Mouse (Mus musculus) small intestine, adult 10 weeks (tissue): ENCODE data around the gene Il33. TPM values are rescaled to one million over a fixed set of nuclear protein-coding genes. Genes with fewer than 3 reads are reported as not detected.

ENCODE experiments used
- polyA plus RNA-seq: library from polyadenylated mRNA; stranded (reverse); fragments of 350-450 nt; fragmentation: Illumina TruSeq; extraction: RNeasy Lipid Tissue Mini Kit (QIAGEN cat#74804); gene quantifications from one replicate; pipeline ENCODE4 v1.2.3, GENCODE M21; 2014; ENCODE audit warnings: low replicate concordance

Il33 gene
- polyA plus RNA-seq = 60.7 TPM

GRCm38 (mm10) chr19:29924638-29925258 is at the start of gene Il33:
Gene Il33 (plus strand): TSS chr19:29925114.

GRCm38 (mm10) chr19:30003621-30004020 is 78.7 kb downstream of the Il33 start, which contains the start of gene Trpd52l3:
Gene Trpd52l3 (plus strand): TSS chr19:30003790.

Other genes with a start within 250 kb of the Il33 start
- not detected for gene Mlana, start 227.3 kb upstream of the Il33 start, polyA plus RNA-seq
- gene 9930021J03Rik, start 119.1 kb upstream of the Il33 start, polyA plus RNA-seq = 74.4 TPM
- 33.7 TPM for gene Ranbp6, start 112.1 kb upstream of the Il33 start, polyA plus RNA-seq
- gene Trpd52l3, start 78.7 kb downstream of the Il33 start, polyA plus RNA-seq = not detected
- 69.8 TPM for gene Uhrf2, start 105.4 kb downstream of the Il33 start, polyA plus RNA-seq